Mouse (Mus musculus) megakaryocyte progenitor cell, adult 5-6 weeks (primary cell): ENCODE measurements around the gene Dcn. TPM values are rescaled to one million over a fixed set of nuclear protein-coding genes. Genes with fewer than 3 reads are reported as not detected.

Experiments
- ATAC-seq: replicated peaks from 2 replicates; pipeline ENCODE4 v1.8.0; 2016; ENCODE audit warnings: mild to moderate bottlenecking, moderate TSS enrichment, inconsistent platforms; ENCODE audit not compliant: poor library complexity
- total RNA-seq, 2 experiments: library from RNA; stranded (forward) in 1 of 2; stranded (reverse) in 1 of 2; fragments of 157-497, 149-512 nt in 1 of 2; fragments of 200-1000 nt in 1 of 2; gene quantifications; 2 replicates each; pipeline versions ENCODE4 v1.2.3 to v1.2.4; 2015 to 2017

Gene Dcn
- total RNA-seq (2015) (not detected in 2 replicates), total RNA-seq (2017) (not detected in 2 replicates)

DNA sequence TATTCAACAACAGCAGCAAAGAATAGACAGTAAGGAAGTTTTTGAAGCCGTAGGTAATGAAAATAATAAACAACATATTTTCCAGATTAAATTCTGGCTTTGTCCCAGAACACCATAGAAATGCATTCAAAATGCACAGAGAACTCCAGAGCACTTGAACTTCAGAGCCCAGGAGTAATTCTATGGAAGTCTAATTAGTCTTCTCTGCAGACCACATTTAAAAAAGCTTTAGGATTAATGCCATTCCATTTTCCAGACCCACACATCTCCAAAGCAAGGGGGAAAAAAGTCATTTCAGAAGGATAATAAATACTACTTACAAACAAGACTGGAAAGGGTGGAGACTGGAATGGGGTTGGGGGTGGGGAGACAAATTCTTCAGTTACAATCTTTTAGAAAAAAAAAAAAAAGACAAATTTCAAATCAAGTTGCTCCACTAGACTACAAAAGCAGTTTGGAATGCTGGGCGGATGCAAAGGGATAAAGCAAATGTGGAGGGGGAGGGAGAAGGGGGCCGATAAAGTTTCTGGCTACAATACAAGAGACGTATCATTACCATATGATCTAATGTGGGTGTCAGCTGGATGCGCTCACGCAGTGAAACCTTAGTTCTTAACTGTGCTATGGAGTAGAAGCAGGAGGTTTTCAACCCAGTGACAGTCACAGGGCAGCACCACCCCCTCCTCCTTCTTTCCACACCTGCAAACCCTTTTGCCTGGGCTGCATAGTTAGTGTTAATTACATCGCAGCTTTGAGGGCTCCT is at the start of gene Dcn:
Dcn (plus strand) TSS at position 606 of the 763 bp plus-strand sequence.
- ATAC-seq, result no peak

DNA sequence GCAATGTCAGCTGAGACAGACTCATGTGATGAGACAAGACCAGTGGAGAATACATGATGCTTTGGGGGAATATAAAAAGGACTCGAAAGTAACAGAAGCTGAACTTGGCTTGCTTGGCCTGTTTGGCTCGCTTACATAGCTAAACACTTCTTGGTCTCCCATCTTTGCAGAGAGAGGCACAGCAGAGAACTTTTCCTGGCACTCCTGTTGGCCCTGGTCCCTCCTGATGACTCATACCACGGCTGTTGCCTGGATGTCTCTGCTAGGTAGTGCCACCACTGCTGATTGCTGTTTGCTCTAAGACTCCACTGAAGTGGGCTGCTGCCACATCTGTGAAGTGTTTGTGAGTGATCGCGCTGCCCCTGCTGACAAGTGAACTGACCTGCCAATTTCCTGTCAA is 42.7 kb upstream of the Dcn start:
- ATAC-seq, result no peak

DNA sequence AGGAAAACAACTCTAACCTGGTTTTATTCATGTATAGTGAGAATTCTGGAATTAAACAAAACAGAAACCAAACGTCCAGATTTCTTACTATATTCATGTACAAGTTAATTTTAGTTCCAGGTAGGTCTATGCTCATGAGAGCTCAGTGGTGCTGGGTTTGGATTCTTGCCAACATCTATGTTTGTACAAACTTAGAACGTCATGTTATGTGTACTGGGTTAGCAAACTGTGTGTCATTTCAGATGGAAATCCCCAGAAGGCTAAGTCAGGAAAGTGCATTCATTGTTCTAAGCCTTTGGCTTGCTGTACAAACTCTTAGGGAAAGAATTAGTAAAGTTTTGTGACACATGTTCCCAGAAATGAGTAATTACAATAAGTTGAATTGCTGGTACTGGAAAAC is 37.1 kb upstream of the Dcn start:
- no peak for ATAC-seq

DNA sequence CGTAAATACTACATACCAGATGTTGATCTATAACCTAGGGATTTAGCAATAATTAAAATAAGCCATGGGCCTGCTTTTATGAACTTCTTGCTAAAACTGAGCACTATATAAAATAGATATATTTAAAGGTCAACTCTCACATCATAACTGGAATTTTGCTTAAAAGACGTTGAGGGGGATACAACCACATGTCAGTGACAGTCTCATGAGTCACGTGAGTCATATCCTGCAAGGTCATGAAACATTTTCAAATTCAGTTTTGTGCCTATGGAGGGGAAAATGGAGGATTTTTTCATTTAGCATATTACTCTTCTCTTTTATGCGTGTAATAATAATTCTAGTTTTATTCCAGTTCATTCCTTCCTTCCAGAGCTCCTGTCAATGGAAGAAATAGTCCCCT is 32.9 kb upstream of the Dcn start:
- ATAC-seq, result no peak

DNA sequence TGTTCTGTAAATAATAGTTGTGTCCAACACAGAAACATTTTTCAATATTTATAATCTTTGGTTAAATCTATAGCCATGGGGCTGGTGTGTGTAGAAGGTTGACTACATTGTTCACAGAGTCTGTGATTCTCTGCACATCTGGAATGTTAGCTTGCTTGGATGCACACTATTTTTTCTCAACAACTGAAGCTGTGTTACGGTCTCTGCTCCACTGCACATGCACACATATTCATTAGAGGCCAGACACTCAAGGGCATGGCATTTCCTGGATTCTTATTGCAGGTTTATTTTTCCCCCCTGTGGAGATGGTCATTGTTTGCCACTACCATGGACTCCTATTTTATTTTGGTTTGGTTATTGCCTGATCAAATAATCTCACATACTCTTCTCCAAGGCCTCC is 26.5 kb upstream of the Dcn start:
- no peak for ATAC-seq

DNA sequence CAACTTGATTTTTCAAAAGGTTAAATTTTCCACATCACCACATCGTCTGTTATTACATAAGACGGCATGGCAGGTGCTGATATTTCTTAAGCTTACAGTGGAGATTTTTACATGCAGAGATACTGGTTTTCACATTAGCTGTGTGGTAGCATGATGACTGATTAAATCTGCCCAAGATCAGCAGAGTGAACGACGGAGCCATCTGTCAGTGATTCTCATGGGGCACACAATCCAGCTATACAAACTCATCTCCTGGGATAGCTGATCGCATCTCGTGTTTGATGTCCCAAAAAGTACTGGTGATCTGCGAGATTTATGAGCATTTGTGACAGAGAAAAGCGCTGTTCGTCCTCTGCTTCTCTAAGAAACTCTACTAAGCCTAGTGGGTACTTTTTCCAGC is 25.9 kb upstream of the Dcn start:
- ATAC-seq, result no peak

DNA sequence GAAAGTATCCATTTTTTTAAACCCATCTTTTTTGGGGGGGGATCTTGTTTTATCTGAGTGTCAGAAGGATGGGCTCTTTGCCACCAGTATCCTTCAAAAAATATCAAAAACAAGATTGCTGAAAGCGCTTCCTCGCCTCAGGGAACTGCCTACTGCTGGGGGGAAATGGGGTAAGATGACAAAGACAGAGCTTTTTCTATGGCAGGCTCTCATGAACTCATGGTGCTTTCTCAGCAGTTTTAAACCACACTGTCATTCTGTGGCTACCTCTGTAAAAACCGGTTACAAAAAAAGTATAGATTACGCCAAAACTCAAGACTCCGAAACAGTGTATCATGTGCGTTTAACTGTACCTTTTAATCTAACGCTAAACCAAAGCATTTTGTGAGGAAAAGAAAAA is 22.4 kb upstream of the Dcn start:
- no peak for ATAC-seq

DNA sequence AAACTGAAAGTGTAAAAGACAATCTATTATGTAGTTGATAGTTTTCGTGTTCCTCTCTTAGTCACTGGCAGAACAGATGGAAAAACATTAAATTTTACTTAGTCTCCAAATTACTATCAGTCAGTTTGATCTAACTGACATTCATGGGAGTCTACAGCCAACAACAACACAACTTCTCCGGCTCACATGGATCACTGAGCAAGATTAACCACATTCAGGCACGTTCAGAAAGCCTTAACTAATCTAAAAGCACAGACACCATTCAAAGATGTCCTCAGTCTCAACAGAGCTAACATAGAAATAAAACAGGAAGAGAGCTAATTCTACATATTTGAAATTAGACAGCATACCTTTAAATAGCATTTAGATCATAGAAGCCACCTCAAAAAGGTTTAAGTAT is 12.6 kb upstream of the Dcn start:
- ATAC-seq, result no peak

DNA sequence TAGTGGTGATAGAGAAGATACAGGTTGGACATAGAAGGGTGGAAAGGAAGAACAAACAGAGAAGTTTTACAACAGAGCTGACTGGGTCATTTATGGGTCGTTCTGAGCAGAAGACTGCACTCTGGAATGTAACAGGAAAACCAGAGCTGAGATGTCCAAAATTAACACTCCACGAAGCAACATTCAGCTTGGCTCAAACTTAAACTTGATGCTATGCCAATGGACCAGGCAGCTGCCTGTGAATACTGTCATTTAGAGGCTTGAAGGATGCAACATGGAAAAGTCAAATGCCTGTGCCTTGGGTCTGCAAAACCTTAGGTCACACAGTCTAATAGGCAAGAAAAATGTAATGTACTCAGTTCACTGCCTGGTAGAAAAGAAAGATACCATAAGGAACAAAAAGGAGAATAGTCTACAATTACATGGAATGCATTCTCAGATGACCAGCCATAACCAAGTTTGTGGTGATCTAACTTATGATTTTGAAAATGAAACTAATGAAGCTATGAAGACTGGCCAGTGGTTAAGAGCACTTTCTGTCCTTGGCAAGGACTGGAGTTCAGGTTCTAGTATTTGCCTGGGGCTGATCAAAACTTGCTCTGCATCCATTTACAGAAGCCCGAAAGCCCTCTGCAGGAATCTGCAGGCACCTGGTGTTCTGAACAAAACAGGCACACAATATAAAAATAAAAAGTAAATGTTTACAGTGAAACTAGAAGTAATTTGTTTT is 9.8 kb upstream of the Dcn start:
- no peak for ATAC-seq

DNA sequence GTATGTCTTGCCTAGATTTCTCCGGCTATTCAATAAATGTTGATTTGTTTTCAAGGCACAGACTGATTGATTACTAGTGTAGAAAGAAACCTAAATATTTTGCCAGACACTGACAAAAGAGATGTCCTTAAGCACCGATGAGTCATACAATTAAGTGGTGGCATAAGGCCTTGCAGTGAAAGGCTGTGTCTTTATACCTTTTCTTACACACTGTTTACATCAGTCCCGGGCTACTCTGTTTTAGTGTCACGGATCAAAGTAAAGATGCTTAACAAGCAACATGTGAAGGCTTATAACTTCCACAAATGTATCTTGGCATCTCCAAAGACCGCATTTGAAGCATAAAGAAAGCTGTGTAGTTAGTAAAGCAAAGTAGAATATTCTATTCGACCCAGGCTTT is 3.9 kb upstream of the Dcn start:
- no peak for ATAC-seq

DNA sequence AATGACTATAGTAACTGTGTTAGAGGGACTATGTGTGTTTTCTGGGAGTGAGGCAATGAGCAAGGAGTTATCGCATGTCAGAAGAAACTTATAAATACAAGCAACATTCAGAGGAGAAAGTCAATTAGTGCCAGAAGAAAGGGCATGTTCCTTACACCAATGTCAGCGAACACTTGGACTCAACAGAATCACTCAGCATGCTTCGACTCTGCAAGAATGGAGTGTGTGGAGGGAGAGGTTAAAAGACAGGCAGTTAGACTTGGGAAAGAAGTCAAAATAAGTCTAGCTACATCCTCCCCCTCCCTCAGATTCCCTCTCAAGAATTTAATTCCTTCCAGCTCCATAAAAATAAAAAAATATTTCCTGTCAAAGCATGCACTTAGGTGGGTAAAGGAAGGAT is 1.1 kb upstream of the Dcn start:
- no peak for ATAC-seq

DNA sequence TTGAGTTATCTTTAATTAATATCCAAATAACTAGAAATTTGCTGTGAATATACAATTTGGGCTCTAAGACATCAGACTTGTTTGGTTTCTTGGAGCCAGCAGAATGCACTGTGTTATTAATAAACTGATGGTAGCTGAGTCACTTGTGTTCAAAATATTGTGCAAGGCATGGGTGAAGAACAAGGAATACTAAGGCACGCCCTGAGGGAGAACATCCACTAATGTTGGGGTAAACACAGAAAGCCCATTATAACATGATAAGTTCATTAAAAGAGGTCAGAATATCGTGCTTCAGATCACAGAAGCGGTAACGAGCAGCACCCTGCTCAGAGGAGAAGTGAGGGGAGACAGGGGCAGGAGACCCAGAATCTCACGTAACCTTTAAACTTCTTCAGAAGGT is 2.7 kb downstream of the Dcn start:
- no peak for ATAC-seq

DNA sequence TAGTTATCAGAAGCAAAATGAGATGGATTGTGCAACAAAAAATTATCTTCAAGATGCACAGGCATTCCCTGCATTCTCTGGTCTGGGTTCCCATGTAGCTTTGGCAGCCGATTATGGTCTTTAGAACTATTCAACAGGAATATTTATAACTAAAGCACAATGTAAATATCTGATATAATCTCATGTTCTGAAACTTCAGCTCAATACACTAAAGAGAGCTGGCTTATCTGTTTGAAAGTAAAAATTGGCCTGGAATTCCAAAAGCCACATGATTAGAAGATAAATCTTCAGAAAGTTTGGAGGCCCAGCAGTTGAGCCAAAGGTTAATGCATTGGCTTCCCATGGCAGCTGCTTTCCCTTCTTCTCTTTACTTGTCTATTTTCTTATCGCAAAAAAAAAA is 4.6 kb downstream of the Dcn start:
- ATAC-seq, result no peak

DNA sequence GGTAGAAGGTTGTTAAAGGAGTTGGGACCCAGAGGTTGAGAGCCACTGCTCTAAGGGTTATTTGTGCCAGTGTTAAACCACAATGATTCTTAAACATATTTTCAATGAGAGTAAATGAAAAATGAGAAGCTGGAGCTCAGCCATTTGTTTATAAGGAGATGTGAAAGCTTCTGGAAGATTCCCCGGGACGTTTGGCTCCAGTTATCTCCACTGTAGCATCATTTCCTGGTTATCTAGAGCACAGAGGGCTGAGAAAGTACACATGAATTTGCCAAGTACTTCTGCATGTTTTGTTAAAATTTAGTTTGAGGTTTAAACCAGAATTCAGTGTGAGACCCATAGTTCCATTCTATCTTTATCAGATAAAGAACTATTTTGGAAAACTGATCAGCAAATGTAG is 5.7 kb downstream of the Dcn start:
- ATAC-seq, result no peak

DNA sequence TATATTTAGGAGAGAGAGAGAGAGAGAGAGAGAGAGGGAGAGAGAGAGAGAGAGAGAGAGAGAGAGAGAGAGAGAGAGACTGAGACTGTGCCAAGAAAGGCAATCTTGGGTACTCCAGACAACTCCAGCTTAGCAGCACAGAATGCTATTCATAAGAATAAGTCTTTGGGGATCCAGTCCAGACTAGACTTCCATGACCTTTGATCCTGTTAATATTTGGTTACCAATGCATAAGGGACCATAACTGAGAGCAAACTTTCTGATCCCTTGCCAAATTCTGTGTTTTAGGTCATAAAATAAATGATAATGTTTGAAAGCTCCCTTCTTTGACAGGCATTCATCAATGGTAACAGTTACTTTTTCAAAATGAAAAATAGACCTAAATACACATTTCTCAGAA is 6.7 kb downstream of the Dcn start:
- ATAC-seq, result no peak

DNA sequence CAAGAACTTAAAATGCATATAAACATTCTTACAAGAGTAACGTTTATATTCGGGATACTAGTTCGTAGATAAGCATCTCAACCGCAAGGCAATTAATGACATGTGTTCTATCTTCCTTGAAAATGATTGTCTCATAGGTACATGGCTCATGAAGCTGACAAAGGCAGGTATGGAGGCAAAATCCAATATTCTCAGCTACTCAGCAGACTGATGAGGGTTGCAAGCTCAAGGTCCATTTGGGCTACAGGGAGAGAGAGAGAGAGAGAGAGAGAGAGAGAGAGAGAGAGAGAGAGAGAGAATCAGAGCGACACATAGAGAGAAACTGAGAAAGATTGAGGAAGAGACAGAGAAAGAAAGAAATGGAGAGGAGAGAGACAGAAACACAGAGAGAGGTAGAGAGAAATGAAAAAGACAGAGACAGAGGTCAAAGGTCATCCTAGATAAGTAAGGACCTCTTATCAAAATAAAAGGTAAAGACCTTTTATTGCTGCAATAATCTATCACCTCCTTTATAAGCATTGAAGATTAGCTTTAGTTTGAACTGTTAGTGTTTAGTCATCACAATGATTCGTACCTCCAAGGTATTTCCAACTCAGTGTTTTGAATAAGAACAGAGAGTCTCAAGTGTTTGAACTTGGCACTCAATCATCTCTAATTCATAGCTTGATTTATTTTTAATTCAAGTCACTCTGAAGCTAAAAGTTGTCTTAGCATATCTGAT is 8.0 kb downstream of the Dcn start:
- ATAC-seq, result no peak

DNA sequence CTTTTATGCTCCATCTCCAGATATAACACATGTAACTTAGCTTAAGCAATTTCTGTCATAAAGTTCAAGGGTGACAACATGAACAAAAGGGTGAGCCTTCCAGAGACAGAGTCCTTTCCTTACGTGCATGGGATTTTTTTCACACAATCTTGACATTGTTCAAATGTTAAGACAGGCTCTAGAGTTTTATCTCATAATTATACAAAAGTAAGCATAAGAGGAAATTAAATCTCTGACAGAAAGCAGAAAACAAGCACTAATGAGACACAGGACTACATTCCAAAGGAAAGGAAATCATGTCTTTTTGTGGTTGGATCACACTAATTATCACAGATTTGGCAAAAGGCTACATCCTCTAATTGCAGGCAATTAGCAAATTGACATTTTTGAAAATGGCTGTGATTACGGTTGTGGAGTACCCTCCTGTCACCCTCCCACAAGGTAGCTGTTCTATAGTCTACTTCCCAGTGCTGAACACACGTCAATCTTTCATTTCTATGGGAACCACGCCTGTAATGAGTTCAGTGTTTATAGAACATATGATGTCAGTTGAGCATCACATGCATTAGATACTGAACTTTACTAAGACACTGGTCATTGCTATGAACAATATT is 13.1 kb downstream of the Dcn start:
- ATAC-seq, result no peak

DNA sequence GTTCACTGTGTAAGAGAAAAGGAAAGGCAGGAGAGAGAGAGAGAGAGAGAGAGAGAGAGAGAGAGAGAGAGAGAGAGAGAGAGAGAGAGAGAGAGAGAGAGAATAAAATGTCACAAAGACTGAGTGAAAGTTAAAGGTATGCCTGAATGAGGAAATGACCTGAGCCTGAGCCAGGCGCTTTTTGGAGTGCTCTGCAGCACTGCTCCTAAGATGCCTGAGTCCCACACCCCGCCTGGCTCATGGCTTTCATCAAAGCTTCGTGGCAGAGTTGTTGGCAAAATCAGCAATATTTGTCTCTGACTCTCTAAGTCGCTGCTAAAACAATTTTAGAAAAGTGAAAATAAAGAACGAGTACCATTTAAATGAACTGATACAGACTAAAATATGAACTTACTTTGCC is 18.2 kb downstream of the Dcn start:
- ATAC-seq, result no peak

DNA sequence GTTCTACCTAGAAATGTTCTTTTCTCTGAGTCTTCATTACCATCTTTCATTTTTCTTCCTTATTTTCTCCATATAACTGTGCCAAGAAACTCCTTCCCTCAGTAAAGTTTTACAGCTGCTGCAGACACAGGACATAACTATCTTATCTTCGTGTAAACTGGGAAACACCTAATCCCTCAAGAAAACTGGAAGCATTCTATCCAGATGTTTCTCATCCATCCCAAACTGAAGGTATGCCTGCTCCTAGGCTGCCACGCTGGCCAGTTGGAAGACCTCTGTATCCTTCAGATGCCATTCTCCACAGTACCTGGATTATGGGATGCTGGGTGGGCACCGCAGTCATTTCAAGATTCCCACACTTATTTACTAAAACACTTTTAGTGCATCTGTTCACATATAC is 44.0 kb downstream of the Dcn start:
- no peak for ATAC-seq

DNA sequence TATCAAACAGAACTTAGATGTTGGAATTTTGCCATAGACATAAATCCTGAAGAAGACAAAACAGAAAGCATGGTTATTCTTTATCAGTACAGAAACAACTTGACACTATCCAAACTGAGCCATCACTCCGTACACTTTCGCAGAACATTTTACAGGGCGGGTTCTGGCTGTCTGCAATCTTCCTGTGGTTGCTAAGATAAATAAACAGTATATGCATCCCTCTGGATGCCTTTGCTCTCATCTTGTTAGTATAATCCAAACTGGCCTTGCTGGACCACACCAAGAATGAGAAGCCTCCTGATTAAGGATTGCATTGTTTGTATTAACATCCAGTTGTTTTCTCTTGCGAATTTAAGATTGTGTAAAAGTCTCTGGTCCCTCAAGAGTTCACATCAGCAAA is 56.3 kb downstream of the Dcn start:
- ATAC-seq, result no peak

DNA sequence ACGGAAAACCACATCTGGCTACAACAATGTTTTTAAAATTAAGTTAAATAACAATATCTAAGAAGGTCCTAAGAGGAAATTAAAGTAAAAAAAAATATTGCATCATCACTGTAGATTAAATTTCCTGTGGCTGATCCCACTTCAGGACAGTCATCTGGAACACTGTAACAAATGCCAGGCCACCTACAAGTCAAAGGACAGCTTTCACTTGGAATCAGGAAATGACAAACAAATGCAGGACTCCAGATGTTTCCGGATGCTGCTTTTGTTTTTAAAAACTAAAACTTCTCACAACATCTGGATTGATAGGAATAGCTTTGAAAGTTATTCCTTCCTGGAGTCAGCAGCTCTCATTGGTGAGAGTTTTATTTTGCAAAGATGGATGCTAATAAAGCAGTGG is 57.5 kb downstream of the Dcn start:
- no peak for ATAC-seq

DNA sequence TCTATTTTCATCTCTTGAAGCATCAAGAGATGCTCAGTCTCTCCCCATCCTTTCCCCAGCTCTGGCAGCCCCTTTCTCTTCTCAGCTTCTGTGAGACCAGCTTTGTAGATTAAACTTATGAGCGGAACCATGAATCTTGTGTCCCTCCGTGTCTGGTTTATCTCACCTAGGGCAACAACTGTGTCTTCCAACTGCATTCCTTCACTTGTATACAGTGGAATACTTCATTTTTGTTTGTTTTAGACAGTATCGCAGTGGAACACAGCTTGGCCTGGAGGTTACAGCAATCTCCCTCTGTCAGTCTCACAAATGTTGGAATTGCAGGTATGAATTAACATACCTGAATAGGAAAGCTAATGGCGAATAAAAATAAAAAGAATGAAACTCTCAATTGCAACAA is 58.8 kb downstream of the Dcn start:
- no peak for ATAC-seq
